Mouse (Mus musculus) naive thymus-derived CD4-positive, alpha-beta T cell, adult 2 months (primary cell): Measurements from ENCODE around the gene Csnk1e.

Experiments
- DNase-seq: peaks from one replicate; pipeline ENCODE4 v3.0.0-alpha.2; 2011; ENCODE audit warnings: low read depth

Gene Csnk1e

GRCm38 (mm10) chr15:79442961-79443518 lies 12.3 kb downstream of the Csnk1e start:
- no peak for DNase-seq

GRCm38 (mm10) chr15:79442257-79442611 lies 13.1 kb downstream of the Csnk1e start:
- no peak for DNase-seq

GRCm38 (mm10) chr15:79441331-79442256 lies 13.8 kb downstream of the Csnk1e start:
- DNase-seq = peak; percentile 75

- DNase-seq = peak; percentile 27
These were observed 14.6 kb downstream of the Csnk1e start for GRCm38 (mm10) chr15:79440651-79441330.

- DNase-seq = peak; percentile 32
These were observed 15.1 kb downstream of the Csnk1e start for GRCm38 (mm10) chr15:79440223-79440622.

- no peak for DNase-seq
These were observed 16.0 kb downstream of the Csnk1e start for GRCm38 (mm10) chr15:79439386-79439785.

- DNase-seq = no peak
These were observed 16.6 kb downstream of the Csnk1e start for GRCm38 (mm10) chr15:79438816-79439215.

GRCm38 (mm10) chr15:79438209-79438810 lies 17.1 kb downstream of the Csnk1e start:
- DNase-seq = no peak

GRCm38 (mm10) chr15:79437541-79438208 lies 17.7 kb downstream of the Csnk1e start:
- DNase-seq = no peak

- no peak for DNase-seq
These were observed 18.9 kb downstream of the Csnk1e start for GRCm38 (mm10) chr15:79436481-79436921.

- DNase-seq = no peak
These were observed 20.1 kb downstream of the Csnk1e start for GRCm38 (mm10) chr15:79435191-79435671.

- no peak for DNase-seq
These were observed 22.5 kb downstream of the Csnk1e start for GRCm38 (mm10) chr15:79432892-79433291.

- no peak for DNase-seq
These were observed 23.0 kb downstream of the Csnk1e start for GRCm38 (mm10) chr15:79432328-79432727.

GRCm38 (mm10) chr15:79431925-79432324 lies 23.4 kb downstream of the Csnk1e start:
- no peak for DNase-seq

GRCm38 (mm10) chr15:79430461-79431000 lies 24.8 kb downstream of the Csnk1e start:
- DNase-seq = no peak

- DNase-seq = no peak
These were observed 25.4 kb downstream of the Csnk1e start for GRCm38 (mm10) chr15:79429994-79430393.

- DNase-seq = no peak
These were observed 25.8 kb downstream of the Csnk1e start for GRCm38 (mm10) chr15:79429527-79429926.

GRCm38 (mm10) chr15:79428616-79429015 lies 26.8 kb downstream of the Csnk1e start:
- DNase-seq = no peak

- DNase-seq = no peak
These were observed 27.9 kb downstream of the Csnk1e start for GRCm38 (mm10) chr15:79427516-79427915.

- no peak for DNase-seq
These were observed 29.9 kb downstream of the Csnk1e start for GRCm38 (mm10) chr15:79425516-79425915.

- DNase-seq = no peak
These were observed 30.8 kb downstream of the Csnk1e start for GRCm38 (mm10) chr15:79424602-79425001.
